ENCODE assay signal across 17 mouse cellular contexts in genomic region chr6:39217961-39218360, GRCm38 (mm10).
"Had no signal": no experiment of that assay in that cellular context is flagged by ENCODE, and none has a peak within 500 bp of the region (broad histone marks: within the 10 kb centered on the region; RNA-seq: fewer than 3 reads in every experiment).

No protein-coding gene starts in this region.

- H3K9ac ChIP-seq: neural tube, embryonic 12.5 days; neural tube, embryonic 13.5 days; neural tube, embryonic 15.5 days; stomach, embryonic 15.5 days had no signal

- H3K4me1 ChIP-seq: neural tube, embryonic 12.5 days; neural tube, embryonic 13.5 days; neural tube, embryonic 15.5 days had no signal

- H3K27ac ChIP-seq: neural tube, embryonic 12.5 days; neural tube, embryonic 13.5 days; neural tube, embryonic 15.5 days; stomach, embryonic 15.5 days; stomach, postnatal 0 days had no signal

- H3K9me3 ChIP-seq: neural tube, embryonic 12.5 days; neural tube, embryonic 13.5 days; neural tube, embryonic 15.5 days; stomach, embryonic 15.5 days had no signal

- H3K36me3 ChIP-seq: neural tube, embryonic 12.5 days; neural tube, embryonic 13.5 days; neural tube, embryonic 15.5 days; stomach, embryonic 15.5 days had no signal

- H3K27me3 ChIP-seq: neural tube, embryonic 12.5 days; neural tube, embryonic 13.5 days; neural tube, embryonic 15.5 days; stomach, embryonic 15.5 days had no signal

- DNase-seq: retina, postnatal 1 day; right cerebral cortex, adult 18-20 months; right cerebral cortex, postnatal 14 days; right cerebral cortex, postnatal 25 days; right cerebral cortex, postnatal 4 days; spleen, adult 18-20 months; thymus, adult 18-20 months; thymus, adult 2 months; thymus, postnatal 14 days; thymus, postnatal 25 days; thymus, postnatal 36 days; thymus, postnatal 4 days had no signal

- H3K4me2 ChIP-seq: neural tube, embryonic 12.5 days; neural tube, embryonic 13.5 days; neural tube, embryonic 15.5 days; stomach, embryonic 15.5 days had no signal

- H3K4me3 ChIP-seq: neural tube, embryonic 12.5 days; neural tube, embryonic 13.5 days; neural tube, embryonic 15.5 days; stomach, embryonic 15.5 days had no signal
